Mouse (Mus musculus) frontal cortex, postnatal 10 days (tissue): ENCODE measurements around the gene Pcsk1n.

Source experiments
- DNase-seq, 2 experiments: peaks; one replicate each; pipeline ENCODE4 v3.0.0; 2022; ENCODE audit warnings: low spot score in 2 of 2, mixed read lengths in 1 of 2

Pcsk1n gene

DNA sequence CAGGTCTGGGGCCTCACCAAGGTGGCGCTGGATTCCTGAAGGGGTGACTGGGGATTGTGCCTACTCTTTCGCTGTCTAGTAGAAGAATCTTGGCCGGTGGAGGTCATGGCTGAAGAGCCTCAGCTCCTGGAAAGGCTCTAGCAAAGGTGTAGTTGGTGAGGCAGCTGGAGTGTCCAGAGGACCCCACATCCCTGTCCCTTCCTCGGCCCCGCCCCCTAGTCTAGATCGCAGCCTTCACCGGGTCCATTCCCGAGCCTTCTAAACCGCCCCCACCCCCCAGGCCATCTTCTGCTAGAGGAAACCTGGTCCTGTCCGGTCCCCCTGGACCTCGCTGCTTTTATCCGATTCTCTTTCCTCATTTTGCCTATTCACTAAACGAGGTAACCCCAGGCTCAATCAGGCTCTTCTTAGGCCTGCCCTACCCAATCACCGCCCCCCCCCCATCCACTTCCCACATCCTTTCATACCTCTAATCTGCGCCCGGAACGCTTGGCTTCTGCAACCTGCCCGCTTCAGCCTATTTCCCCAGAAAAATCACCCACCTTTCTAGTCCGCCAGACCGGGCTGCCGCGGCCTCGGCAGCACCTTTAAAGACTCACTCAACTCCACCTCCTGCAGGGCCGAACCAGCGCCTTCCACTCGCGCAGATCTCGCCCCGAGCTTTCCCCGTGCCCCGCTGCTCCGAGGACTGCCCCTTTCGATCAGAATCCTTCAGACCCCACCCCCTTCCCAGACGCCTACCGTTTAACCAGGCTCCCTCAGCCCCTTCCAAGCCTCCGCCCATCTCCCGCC, 27.7 kb downstream of the Pcsk1n start, which contains the start of gene Hdac6:
Gene Hdac6 (minus strand): TSS at position 782 of the 792 bp plus-strand sequence.
- no peak for DNase-seq

DNA sequence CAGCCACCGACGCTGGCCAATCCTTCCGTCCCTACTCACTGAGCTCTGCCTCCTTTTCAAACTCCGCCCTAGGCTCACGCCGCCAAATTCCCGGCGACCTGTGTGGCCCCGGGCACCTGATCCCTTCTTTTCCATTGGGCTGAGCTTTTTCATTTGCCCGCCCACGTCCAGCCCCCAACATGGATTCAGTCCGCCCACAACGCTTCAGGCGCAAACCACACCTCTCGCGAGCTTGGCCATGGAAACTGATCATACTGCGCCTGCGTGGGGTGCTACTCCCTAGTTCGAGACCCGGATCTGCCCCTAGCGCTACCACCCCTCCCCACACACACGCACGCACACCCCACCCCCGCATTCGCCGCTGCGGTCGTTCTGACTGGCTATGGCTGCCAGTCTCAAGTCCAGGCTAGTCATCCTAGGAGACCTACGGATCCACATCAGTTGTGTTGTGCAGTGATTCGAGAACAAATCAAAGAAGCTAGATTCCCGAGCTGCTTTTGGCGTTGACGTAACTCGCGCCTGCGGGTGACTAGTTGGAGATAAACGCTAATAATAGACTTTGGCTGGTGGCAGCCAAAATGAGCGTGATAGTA, 28.4 kb downstream of the Pcsk1n start:
- peak; percentile 92 to 94 for DNase-seq

- no peak for DNase-seq
Measured at GRCm38 (mm10) chrX:7950091-7950490, 30.5 kb downstream of the Pcsk1n start.

DNA sequence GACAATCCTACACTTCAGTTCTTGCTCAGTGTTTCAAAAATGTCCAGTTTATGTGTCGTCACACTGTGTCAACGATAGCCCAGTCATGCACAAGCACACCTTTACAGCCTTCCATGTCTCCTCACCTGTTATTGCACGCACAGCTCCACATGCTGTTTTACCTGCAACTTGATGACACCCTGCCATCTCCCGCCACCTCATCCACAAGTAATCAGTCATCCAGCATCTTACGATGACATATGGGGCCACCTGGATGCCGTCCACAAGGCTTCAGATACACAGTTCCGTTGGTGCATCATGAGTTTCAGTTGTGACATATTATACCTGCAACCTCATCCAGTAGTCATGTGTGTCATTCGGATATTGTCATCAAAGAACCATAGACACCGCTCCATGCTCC, 39.2 kb downstream of the Pcsk1n start:
- no peak for DNase-seq

DNA sequence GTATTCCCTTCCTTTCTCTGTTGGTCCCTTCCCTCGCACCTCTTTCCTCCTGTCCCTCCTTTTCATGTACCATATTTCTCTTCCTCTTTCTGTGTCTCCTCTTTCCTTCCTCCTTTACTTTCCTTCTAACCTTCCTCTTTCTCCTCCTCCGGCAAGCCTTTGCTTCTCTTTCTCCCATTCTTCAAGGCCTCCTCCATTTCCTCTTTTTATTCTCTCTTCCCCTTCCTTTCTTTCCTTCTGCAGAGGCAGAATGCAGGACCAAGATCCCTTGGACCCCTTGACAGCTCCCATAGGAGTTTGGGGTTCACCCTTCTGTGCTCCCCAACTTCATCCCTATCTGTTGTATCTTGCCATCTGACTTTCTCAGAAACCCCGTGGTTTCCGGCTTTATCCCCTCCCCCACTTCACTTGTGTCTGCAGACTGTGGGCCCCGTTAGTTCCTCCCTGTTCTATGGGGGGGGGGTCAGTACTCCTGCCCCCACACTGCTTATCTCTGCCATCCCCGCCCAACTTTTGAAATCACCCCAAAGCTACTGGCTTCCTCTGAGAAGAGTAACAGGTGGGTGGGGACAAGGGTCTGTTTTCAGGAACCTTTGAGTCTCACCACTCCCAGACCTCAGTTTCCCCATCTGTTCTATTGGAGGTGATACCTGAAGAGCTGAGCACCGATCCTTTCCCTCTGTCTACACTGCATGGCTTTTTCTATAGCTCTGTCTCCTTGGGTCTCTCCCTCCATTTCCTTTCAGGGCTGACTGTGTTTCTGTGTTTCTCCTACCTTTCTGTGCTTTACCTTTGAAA, 44.4 kb downstream of the Pcsk1n start:
- DNase-seq: no peak

DNA sequence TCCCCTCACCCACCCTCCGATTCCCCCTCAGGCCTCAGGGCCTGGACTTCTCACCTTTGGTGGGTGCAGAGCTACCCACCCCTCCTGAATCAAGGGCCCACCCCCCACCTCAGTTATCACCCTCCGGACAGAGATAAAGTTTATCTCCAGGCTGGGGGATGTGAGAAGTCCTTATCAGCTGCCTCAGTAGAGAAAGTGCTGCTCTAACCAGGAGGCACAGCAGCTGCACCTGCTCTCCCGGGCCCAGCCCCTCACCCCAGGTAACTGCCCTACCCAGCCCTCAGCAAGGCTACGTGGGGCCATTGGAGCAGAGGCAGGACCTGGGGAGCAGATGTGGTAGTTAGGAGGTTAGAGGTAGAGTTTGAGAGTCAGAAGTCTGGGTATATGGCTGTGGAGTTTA, 46.5 kb downstream of the Pcsk1n start:
- DNase-seq: no peak

DNA sequence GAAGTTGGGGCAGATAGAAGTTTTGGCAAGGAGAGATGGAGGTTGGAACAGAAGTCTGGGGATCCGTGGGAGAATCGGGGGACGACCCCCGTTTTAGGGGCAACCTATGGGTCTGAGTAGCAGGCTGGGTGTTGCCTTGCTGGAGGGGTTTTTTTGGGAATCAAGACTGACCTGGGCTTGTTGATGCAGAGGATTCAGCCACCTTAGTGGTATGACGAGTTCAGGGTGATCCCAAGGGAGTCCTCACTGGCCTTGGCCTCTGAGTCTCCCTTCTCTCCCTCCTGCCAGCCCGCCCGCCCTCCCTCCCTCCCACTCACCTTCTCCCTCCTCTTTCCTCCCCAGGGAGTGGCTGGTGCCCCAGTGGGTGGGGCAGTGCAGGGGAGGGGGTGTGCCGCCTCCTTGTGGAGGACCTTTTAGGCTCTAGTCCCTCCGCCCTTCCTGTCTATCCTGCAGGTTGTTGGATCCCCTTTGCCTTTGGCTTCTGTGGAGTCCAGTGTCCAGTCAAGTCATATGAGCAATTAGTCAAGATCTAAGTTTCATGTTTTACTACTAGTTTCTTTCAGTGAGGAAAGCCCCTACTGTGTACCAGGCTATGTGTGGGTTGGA, 48.1 kb downstream of the Pcsk1n start:
- DNase-seq: no peak

DNA sequence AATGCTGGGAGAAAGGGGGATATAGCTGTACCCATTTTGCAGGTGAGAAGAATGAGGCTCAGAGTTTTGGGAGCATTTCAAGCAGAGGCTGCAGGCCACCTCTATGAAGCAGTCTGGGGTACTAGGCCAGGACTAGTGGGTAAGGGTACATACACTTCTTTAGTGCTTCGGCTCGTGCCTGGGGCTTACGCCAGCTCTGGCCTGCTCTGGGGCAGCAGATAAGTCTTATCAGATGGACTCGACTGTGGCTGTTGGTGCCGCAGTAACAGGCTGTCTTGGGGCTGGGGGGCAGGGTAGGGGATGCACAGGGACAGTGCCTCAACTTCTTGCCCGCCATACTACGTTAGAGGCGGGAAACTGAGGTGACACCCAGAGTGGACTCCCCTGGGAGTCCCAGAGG, 48.6 kb downstream of the Pcsk1n start:
- no peak for DNase-seq

- DNase-seq: no peak
Measured at GRCm38 (mm10) chrX:7968899-7969298, 49.3 kb downstream of the Pcsk1n start.

DNA sequence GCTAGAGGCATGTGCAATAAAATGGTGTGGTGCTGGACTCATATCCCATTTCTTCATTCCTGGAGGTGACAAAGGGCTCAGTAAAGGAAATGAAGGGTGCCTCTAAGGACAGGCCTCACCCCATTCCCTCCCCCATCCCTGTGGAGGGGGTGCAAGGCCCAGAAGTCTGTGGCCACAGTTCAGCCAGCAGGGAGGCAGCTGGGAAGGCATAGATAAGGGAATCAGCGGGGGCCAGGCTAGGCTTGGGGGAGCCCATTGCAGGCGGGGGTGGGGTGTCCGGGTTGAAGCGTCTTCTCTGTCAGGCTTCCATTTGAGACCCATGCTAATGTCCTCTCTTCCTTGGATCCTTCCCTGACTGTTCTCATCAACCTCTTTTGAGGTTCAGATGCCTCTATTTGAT, 51.7 kb downstream of the Pcsk1n start:
- no peak for DNase-seq
